Mouse (Mus musculus) lung, postnatal 4 days (tissue): Measurements from ENCODE around the gene H6pd.

Source experiments
- DNase-seq, 2 experiments: peaks; one replicate each; pipeline ENCODE4 v3.0.0; 2021

Gene H6pd

DNA sequence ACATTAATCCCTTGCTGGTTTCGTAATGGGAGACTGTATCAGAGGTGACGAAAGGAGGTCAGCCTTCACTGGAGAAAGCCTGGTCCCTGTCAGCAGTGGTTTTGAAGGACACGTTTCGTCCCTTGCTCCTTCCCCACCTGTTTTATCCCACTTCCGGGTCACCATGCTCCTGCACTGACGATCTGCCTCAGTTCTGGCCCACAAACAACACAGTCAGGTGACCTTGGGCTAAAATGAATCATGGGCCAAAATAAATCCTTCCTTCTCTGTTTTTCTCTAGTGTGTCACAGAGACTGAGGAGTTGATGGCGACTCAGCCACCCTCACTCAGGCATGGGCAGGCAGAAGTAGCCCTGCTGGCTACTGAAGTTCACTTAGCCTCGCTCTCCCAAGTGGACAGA is 33.5 kb downstream of the H6pd start:
- no peak for DNase-seq

DNA sequence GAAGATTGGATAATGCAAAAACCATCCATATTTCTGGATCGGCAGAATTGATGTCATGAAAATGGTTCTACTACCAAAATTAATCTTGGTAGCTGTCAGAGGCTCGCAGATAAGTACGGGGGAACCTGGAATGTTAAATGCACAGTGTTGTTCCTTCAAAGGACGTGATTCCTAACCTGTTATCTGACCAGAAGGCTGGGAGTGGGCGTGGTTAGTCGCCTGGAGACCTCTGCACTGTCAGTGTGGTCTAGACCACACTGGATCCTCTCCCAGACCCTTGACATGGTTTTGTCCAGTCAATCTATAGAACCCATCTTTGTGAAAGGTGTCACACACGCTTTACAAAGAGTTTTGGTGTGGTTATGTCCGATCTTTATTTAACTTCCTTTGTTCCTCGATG is 37.4 kb downstream of the H6pd start:
- DNase-seq: no peak

DNA sequence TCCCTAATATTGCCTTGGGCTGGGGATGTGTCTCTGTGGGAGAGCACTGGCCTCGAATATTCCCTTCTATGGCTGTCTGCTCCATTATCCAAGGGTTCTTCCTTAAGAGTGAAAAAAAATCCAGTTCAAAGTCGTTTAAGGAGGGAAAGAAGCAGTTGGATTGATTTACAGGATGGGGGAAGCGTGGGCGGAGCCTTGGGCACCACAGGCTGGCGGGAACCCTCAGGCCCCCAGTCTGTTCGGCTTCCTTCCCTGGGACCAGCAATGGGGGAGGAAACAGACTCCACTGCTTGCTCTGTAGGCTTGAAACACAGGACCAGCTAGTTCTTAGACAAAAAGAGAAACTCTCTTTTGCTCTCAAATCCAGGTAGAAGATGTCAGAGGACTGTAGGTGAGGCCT is 40.3 kb downstream of the H6pd start:
- DNase-seq: no peak

- no peak for DNase-seq
Observed at GRCm38 (mm10) chr4:149966963-149967362, 41.9 kb downstream of the H6pd start.

DNA sequence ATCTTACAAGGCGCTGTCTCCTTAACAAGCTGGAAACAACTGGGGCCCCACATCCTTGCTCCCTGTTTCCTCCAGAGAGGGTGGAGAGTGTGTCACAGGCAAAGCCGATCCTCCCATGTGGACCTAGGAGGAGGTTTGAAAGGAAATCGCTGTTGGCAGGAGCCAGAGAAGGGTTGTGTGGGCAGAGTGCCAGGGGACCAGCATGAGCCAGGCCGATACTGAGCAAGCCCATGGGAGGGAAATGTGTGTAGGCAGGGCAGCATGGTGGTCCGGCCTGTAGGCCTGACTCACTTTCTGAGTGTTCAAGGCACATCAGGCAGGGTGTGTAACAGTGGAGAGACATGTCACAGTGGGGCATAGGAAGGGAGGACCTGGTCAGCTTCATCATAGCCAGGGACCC is 42.6 kb downstream of the H6pd start:
- DNase-seq: peak; percentile 71 to 81

DNA sequence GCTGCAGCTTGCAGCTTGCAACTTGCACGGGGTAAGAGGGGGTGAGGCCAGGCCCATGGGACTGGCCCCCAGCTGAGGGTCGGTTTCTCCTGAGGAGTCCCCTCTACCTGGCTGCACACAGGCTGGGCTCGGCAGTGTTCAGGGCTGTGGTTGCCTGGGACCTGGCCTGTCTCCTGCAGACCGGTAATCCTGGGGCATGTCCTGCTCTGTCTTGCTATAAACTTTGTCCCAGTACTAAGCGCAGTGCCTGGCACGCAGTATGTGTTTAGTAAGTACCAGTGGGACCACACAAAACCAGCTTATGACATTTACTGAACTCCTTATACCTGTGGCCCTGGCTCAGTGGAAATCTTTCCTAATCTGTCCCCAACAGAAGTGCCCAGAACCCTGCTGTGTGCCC is 43.2 kb downstream of the H6pd start:
- no peak for DNase-seq

GRCm38 (mm10) chr4:149965242-149965641 is 43.6 kb downstream of the H6pd start:
- DNase-seq: no peak

GRCm38 (mm10) chr4:149964770-149965169 is 44.1 kb downstream of the H6pd start:
- DNase-seq: no peak

- DNase-seq: no peak
Observed at GRCm38 (mm10) chr4:149964285-149964684, 44.5 kb downstream of the H6pd start.

GRCm38 (mm10) chr4:149960391-149960790 is 48.4 kb downstream of the H6pd start:
- no peak for DNase-seq

- no peak for DNase-seq
Observed at GRCm38 (mm10) chr4:149959816-149960215, 49.0 kb downstream of the H6pd start.

- peak in 1 of 2 experiments; percentile 83 for DNase-seq
Observed at GRCm38 (mm10) chr4:149958566-149958965, 50.3 kb downstream of the H6pd start.

DNA sequence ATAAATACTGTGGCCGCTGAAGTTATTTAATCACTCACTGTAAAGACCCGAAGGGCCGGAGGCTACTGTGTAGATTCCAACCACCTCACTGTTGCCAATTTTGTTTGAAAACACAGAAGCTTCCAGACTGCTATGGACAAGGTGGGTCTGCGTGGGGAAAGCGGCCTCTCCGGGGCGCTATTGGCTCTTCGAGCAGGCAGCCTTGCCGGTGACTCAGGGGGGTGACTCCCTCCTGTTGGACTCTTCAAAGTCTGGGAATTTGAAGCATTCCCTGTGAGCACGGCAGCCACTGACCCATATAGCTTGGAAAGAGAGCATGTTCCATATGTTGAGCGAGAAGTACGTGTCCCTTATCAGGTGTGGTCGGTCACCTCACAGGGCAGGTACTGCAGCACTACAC is 52.8 kb downstream of the H6pd start:
- DNase-seq: no peak

- DNase-seq: no peak
Observed at GRCm38 (mm10) chr4:149955631-149956030, 53.2 kb downstream of the H6pd start.

GRCm38 (mm10) chr4:149954893-149955439 is 53.9 kb downstream of the H6pd start, which contains the start of gene Spsb1:
Gene Spsb1 (minus strand): TSS chr4:149955043.
- DNase-seq: peak; percentile 97 to 99

- peak; percentile 63 to 71 for DNase-seq
Observed at GRCm38 (mm10) chr4:149953621-149954481, 55.0 kb downstream of the H6pd start.

- DNase-seq: peak in 1 of 2 experiments; percentile 37
Observed at GRCm38 (mm10) chr4:149952201-149952600, 56.6 kb downstream of the H6pd start.

DNA sequence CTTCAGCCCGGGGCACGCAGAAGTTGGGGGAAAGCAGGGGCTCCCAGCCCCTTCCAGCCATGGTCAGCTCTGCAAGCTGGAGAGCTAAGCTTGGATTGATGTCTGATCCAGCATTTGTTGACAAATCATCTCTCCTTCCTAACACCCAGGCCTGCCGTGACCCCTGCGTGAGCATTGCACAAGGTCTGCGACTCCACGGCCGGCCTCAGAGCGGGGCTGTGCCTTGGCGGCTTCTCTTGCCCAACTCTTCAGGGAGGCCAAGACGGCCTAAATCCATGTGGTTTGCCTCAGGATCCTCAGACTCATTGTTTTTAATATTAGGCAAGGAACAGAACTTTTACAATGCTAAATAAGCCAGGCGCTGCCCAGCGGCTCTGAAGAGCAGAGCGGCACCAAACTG is 57.6 kb downstream of the H6pd start:
- DNase-seq: peak; percentile 61 to 89

GRCm38 (mm10) chr4:149949691-149950090 is 59.1 kb downstream of the H6pd start:
- DNase-seq: no peak

DNA sequence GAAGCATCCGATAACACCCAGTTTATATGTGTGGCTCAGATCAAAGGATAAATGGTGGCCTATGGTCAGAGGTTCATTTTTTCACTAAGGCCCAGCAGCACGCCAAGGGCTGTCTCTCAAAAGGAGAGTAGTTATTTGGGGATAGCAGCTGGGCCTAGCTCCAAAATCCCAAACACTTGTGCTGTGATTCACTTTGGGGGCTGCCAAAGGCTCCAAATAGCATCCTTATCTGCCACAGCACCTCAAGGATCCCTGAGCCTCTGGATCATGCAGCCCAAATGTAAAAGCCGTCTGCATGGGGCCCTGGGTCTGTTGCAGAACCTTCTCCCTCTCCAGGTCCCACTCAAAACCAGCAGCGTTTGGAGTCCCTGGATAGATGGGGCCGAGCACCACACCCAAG is 60.7 kb downstream of the H6pd start:
- DNase-seq: no peak

GRCm38 (mm10) chr4:149947396-149947795 is 61.4 kb downstream of the H6pd start:
- DNase-seq: no peak

- DNase-seq: no peak
Observed at GRCm38 (mm10) chr4:149945194-149945593, 63.6 kb downstream of the H6pd start.

DNA sequence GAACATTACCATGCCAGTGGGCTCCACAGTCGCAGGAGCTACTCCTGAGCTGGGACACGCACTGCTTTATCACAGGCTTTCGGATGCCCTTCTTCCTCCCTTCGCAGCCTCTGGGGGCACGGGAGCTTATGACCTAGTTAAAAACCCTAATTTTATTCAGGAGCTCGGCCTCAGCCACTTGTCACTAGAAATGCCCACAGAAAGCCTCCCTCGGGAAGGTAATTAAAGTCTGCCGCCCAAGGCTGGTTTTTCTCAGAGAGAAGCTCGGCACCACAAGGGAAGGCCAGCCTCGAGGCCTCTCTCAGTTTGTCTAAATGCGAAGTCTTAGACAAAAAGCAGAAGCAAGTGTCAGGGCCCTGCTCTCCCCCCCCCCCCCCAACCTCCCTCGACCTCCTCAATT is 64.6 kb downstream of the H6pd start:
- no peak for DNase-seq
